Mouse (Mus musculus) thymus, adult 2 months (tissue): ENCODE results near the gene St3gal2. TPM values are rescaled to one million over a fixed set of nuclear protein-coding genes. Genes with fewer than 3 reads are reported as not detected.
"Not testable (repeated sequence)": the region's sequence is repeated elsewhere in the genome, so short reads cannot be mapped to it uniquely, and the experiment has no call there.

Experiments
- DNase-seq: peaks from one replicate; pipeline ENCODE4 v3.0.0; 2021
- H3K27ac ChIP-seq: fragments of 200-500 bp; 2 replicates; pipeline ENCODE4 v1.5.1; 2012; ENCODE audit warnings: low read length, control low read depth; ENCODE audit not compliant: control insufficient read depth, insufficient read depth
- H3K27me3 ChIP-seq: fragments of 200-500 bp; 2 replicates; pipeline ENCODE4 v1.6.1; 2012; ENCODE audit warnings: mild to moderate bottlenecking, low read length, moderate library complexity, mixed read lengths; ENCODE audit not compliant: control insufficient read depth, insufficient read depth
- H3K36me3 ChIP-seq: fragments of 200-500 bp; 2 replicates; pipeline ENCODE4 v1.6.1; 2012; ENCODE audit warnings: mild to moderate bottlenecking, low read length, moderate library complexity; ENCODE audit not compliant: control insufficient read depth, insufficient read depth
- H3K4me1 ChIP-seq: fragments of 200-500 bp; replicated peaks from 2 replicates; pipeline ENCODE4 v1.6.1; 2012; ENCODE audit warnings: low read length; ENCODE audit not compliant: control insufficient read depth, insufficient read depth
- H3K4me3 ChIP-seq: fragments of 200-500 bp; 2 replicates; pipeline ENCODE4 v1.5.1; 2012; ENCODE audit warnings: mild to moderate bottlenecking, low read length, control low read depth, moderate library complexity; ENCODE audit not compliant: control insufficient read depth, insufficient read depth
- CTCF ChIP-seq: fragments of 200-500 bp; IDR thresholded peaks from 2 replicates; pipeline ENCODE4 v1.5.1; 2012; ENCODE audit warnings: mild to moderate bottlenecking, control low read depth, low read length, moderate library complexity, borderline replicate concordance; ENCODE audit not compliant: control insufficient read depth, poor library complexity, insufficient read depth; ENCODE audit errors: extremely low read depth
- POLR2A ChIP-seq: fragments of 200-500 bp; IDR thresholded peaks from 2 replicates; pipeline ENCODE4 v1.6.1; 2012; ENCODE audit warnings: mild to moderate bottlenecking, low read length, control low read depth, moderate library complexity; ENCODE audit not compliant: control insufficient read depth, poor library complexity, insufficient read depth; ENCODE audit errors: extremely low read depth
- WGBS: fragments of 180-500 bp; shearing (Covaris S2); methylation state at CpG from one replicate; pipeline ENCODE4 v1.1.7; 2018; 5-methylcytosine and 5-hydroxymethylcytosine counted together
- polyA plus RNA-seq: library from polyadenylated mRNA; depleted of rRNA; stranded (reverse); fragments of >200 nt; gene quantifications from 2 replicates; pipeline ENCODE4 v1.2.3, GENCODE M21; 2012

Gene St3gal2
- polyA plus RNA-seq, 1 experiment: 22.1 TPM

DNA sequence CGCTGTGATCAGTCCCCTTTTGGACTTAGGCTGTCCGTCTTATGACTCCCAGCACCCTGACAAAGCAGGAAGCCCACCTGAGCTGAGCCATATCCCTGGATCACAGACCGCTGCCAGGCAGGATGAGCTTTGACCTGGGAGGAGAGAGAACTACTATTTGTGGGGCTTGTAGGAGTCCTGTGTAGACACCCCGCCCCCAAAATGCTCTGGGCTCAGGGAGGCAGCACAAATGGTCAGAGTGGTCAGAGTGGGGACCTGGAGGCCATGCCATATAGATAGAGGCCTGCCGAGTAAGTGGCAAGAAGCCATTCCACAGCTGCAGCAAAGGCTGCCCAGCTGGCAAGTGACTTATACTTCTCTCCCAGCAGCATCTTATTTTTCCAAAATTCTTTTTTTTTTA, 38.4 kb downstream of the St3gal2 start:
- Histone ChIP-seq H3K4me1 (peaks cover 13% of the 10 kb centered on the region), H3K27ac (no peak overlapping the region), H3K4me3 (no peak overlapping the region), H3K36me3 (no peaks in the 10 kb centered on the region), H3K27me3 (no peaks in the 10 kb centered on the region)
- over 99% methylated on average over 5 of the region's 5 CpGs for WGBS
- no peak for TF ChIP-seq CTCF
- TF ChIP-seq POLR2A: no peak
- no peak for DNase-seq

GRCm38 (mm10) chr8:110958553-110958952, 38.8 kb downstream of the St3gal2 start:
- not testable (repeated sequence) for H3K4me3 ChIP-seq, H3K36me3 ChIP-seq, DNase-seq, H3K27me3 ChIP-seq, H3K27ac ChIP-seq
- 95% methylated on average over 7 of the region's 7 CpGs for WGBS
- peaks cover 13% of the 10 kb centered on the region for H3K4me1 ChIP-seq

DNA sequence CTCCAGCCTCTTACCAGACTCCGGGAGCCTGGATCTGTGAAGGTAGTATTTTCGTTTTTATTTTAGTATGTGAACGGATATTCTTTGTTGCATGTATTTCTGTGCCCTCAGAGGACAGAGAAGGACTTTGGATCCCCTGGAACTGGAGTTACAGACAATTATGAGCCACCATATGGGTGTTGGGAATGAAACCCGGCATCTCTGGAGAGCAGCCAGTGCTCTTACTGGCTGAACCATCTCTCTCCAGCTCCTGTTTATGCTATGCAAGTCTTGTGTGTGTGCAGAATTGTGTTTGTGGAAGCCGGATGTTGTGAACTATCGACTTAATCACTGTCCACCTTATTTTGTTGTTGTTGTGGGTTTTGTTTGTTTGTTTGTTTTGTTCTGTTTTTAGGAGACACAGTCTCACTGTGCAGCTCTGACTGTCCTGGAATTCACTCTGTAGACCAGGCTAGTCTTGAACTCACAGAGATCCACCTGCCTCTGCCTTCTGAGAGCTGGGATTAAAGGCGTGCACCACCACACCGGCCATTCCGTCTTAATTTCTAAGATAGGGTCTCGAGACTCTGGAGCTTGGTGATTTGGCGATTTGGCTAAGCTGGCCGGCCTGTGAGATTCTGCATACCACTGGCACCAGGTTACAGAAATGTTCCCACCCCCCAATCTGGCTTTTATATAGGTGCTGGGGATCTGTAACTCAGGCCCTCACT, 39.5 kb downstream of the St3gal2 start:
- Histone ChIP-seq H3K36me3 (no peaks in the 10 kb centered on the region), H3K4me3 (no peak overlapping the region), H3K27ac (no peak overlapping the region), H3K4me1 (peaks cover 13% of the 10 kb centered on the region), H3K27me3 (no peaks in the 10 kb centered on the region)
- TF ChIP-seq POLR2A (no peak), CTCF (no peak)
- no peak for DNase-seq
- 99% methylated on average over 12 of the region's 12 CpGs for WGBS

DNA sequence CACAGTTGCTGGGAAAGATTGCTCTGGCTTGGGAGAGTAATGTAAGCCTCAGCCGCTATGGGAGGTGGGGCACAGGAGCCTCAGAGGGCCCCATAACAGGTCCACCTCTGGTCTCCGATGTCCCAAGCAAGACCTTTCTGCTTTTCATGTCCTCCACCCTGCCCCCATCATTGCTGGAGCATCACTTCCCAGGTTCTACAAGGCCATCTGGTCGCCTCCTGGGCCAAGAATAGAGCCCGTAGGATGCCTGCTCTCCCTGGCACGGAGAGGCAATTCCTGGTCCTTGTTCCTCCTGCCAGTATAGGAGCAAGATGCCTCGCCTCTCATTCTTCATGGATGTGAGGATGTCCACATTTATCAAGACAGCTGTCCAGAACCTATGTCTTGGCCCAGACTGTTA, 40.2 kb downstream of the St3gal2 start:
- no peak overlapping the region for H3K27ac ChIP-seq
- H3K4me1 ChIP-seq: peaks cover 10% of the 10 kb centered on the region
- no peak for DNase-seq
- no peaks in the 10 kb centered on the region for H3K36me3 ChIP-seq
- TF ChIP-seq POLR2A (no peak), CTCF (no peak)
- 91% methylated on average over 6 of the region's 6 CpGs for WGBS
- H3K4me3 ChIP-seq: no peak overlapping the region
- no peaks in the 10 kb centered on the region for H3K27me3 ChIP-seq

GRCm38 (mm10) chr8:110963051-110963450, 43.3 kb downstream of the St3gal2 start:
- WGBS: 90% methylated on average over 2 of the region's 2 CpGs
- TF ChIP-seq POLR2A (no peak), CTCF (no peak)
- no peak overlapping the region for H3K4me3 ChIP-seq
- no peaks in the 10 kb centered on the region for H3K4me1 ChIP-seq
- H3K36me3 ChIP-seq: no peaks in the 10 kb centered on the region
- H3K27ac ChIP-seq: no peak overlapping the region
- no peaks in the 10 kb centered on the region for H3K27me3 ChIP-seq
- no peak for DNase-seq

DNA sequence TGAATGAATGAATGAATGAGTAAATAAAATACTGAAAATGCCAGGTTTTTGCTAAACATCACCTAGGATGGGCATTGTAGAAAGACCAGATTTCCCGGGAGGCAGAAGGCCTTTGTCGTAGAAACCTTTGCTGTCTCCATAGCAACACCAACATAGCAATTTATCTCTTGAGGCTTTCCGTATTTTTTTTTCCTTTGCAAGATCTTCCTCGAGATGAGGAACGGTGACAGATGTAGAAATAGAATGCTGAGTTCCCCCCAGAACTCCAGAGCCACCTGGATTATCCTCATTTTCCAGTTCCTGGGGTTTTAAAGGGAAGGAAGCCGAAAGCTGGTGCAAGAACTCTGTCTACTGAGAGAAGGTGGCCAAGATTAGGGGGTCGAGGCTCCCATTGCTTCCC, 44.9 kb downstream of the St3gal2 start:
- no peaks in the 10 kb centered on the region for H3K4me1 ChIP-seq
- no peaks in the 10 kb centered on the region for H3K27me3 ChIP-seq
- H3K36me3 ChIP-seq: no peaks in the 10 kb centered on the region
- no peak for DNase-seq
- 88% methylated on average over 7 of the region's 7 CpGs for WGBS
- TF ChIP-seq CTCF (no peak), POLR2A (no peak)
- H3K4me3 ChIP-seq: no peak overlapping the region
- no peak overlapping the region for H3K27ac ChIP-seq

- no peak for DNase-seq
- 89% methylated on average over 7 of the region's 7 CpGs for WGBS
- Histone ChIP-seq H3K27me3 (no peaks in the 10 kb centered on the region), H3K27ac (no peak overlapping the region), H3K4me3 (no peak overlapping the region), H3K36me3 (no peaks in the 10 kb centered on the region), H3K4me1 (peaks cover 3% of the 10 kb centered on the region)
- TF ChIP-seq POLR2A (no peak), CTCF (no peak)
Observed at GRCm38 (mm10) chr8:110965594-110965993, 45.9 kb downstream of the St3gal2 start.
